Mouse (Mus musculus): ENCODE results near the gene Setd1a.

DNA sequence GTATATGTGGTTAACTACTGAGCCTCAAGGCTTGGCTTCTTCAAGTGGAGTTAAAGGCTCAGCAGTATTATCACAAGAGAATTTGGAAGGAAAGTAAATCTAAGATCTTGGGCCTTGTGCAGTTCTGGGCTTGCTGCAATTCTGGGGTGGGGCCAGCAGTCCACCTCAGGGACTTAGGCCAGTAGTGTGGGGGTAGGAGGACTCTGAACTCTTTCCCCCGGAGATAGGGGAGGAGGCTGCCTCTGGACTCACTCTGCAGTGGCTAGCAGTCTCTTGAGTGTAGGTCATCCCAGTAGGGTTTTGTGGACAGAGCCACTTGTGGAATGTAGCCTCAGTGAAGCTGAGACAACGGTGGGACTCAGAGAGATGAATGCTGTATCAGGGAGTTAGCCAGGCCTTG is 10.7 kb upstream of the Setd1a start:
- TF ChIP-seq CTCF (IDR thresholded peaks at IDR 0.05; ENCODE audit: low read depth) (no peak), EP300 (optimal IDR thresholded peaks at IDR 0.05) (no peak)
